Mouse (Mus musculus) heart, embryonic 13.5 days (tissue): ENCODE measurements around the gene Ubap1l. TPM values are rescaled to one million over a fixed set of nuclear protein-coding genes. Genes with fewer than 3 reads are reported as not detected.

Source experiments
- ATAC-seq: fragments of 200-750 bp; cut with Nextera tagmentation; 2 replicates; pipeline ENCODE4 v1.8.0; 2017; ENCODE audit warnings: moderate TSS enrichment; ENCODE audit not compliant: insufficient number of reproducible peaks, low FRiP score, low TSS enrichment; ENCODE audit errors: extremely low read depth
- H3K27ac ChIP-seq: fragments of 300-500 bp; sonication (generic); replicated peaks from 2 replicates; pipeline ENCODE4 v1.5.1; 2015; ENCODE audit warnings: moderate library complexity, mild to moderate bottlenecking, inconsistent platforms
- H3K27me3 ChIP-seq: fragments of 300-500 bp; sonication (generic); replicated peaks from 2 replicates; pipeline ENCODE4 v1.6.1; 2015; ENCODE audit warnings: mild to moderate bottlenecking, inconsistent platforms
- H3K36me3 ChIP-seq: fragments of 300-500 bp; sonication (generic); 2 replicates; pipeline ENCODE4 v1.6.1; 2015; ENCODE audit warnings: mild to moderate bottlenecking, inconsistent platforms
- H3K4me1 ChIP-seq: fragments of 300-500 bp; sonication (generic); 2 replicates; pipeline ENCODE4 v1.6.1; 2015; ENCODE audit warnings: inconsistent platforms
- H3K4me2 ChIP-seq: fragments of 300-500 bp; sonication (generic); 2 replicates; pipeline ENCODE4 v1.6.1; 2015; ENCODE audit warnings: inconsistent platforms, mild to moderate bottlenecking, moderate library complexity
- H3K4me3 ChIP-seq: fragments of 300-500 bp; sonication (generic); 2 replicates; pipeline ENCODE4 v1.5.1; 2015; ENCODE audit warnings: moderate library complexity, mild to moderate bottlenecking, inconsistent platforms
- H3K9ac ChIP-seq: fragments of 300-500 bp; sonication (generic); 2 replicates; pipeline ENCODE4 v1.6.1; 2015; ENCODE audit warnings: inconsistent platforms, mild to moderate bottlenecking, moderate library complexity
- H3K9me3 ChIP-seq: fragments of 300-500 bp; sonication (generic); 2 replicates; pipeline ENCODE4 v1.6.1; 2016; ENCODE audit warnings: inconsistent platforms
- WGBS: fragments of 180-500 bp; shearing (Covaris S2); methylation state at CpG from one replicate; pipeline ENCODE4 v1.1.7; 2015; ENCODE audit warnings: mixed read lengths; 5-methylcytosine and 5-hydroxymethylcytosine counted together
- polyA plus RNA-seq: library from polyadenylated mRNA; unstranded; fragments of >200 nt; fragmentation: Nextera tagmentation; extraction: Ambion mirVana; gene quantifications from 2 replicates; pipeline ENCODE4 v1.2.1, GENCODE M21; 2015

The Ubap1l gene
- polyA plus RNA-seq, 1 experiment from 2014 or later: not detected

DNA sequence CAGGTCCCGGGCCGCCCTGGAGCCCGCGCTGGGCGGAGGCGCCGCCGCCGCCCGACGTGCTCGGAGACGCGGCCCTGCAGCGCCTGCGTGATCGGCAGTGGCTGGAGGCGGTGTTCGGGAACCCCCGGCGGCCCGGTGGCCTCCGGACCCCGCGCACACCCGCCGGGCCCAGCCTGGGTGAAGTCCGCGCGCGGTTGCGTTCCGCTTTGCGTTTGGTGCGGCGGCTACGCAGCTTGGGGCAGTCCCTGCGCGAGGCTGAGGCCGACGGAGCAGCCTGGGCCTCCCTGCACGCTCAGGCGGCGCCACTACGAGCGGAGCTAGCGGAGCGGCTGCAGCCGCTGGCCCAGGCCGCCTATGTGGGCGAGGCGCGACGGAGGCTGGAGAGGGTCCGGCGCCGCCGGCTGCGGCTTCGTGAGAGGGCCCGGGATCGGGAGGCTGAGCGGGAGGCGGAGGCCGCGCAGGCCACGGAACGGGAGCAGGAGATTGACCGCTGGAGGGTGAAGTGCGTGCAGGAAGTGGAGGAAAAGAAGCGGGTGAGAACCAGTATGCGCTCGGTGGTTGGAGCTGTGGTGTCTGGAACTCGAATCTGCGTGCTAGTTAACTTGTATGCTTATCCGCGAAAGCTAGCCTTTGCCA is 14.2 kb upstream of the Ubap1l start:
- Histone ChIP-seq H3K36me3 (no peaks in the 10 kb centered on the region), H3K9ac (peak overlapping the region; percentile 96), H3K4me1 (peaks cover 35% of the 10 kb centered on the region), H3K27me3 (0 out of 2 replicates have a peak, but pooled peaks cover 3% of the 10 kb centered on the region), H3K4me3 (peak overlapping the region; percentile 99), H3K9me3 (peaks cover 6% of the 10 kb centered on the region), H3K27ac (peak overlapping the region; percentile 97), H3K4me2 (peak overlapping the region; percentile 87)
- under 1% methylated on average over 72 of the region's 77 CpGs for WGBS
- ATAC-seq: peak; percentile 53; the same call in 1 of the 2 replicates

DNA sequence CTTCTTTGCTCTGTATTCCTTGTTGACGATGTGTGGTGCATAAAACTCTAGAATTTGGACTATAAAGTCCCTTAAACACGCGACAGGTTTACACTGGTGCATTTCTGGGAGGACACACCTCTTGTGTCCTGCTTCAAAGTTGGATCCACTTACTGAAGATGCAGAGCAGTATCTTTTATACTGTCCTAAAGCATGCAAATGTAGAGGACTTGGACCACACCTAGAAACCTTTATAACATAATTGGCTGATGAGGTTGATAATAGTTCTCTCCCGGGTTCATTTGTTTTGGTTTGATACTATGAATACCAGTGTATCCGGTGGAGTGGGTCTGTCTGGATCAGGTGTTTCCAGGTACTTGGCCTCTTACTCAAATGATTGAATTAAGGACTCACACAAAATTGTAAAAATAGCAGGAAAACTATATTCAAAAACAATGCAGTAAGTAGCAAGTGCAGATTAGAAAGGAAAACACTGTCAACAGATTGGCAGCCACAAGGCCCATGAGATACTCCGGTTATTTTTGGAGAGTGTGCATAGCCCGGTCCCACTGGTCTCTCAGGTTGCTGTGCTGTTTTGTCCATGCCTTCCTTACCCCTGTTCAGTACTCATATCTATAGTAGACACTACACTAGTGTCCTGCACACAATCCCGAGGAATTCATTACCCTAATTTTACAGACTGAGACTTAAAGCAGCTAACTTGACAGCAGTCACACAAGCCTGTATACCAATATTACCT is 13.6 kb upstream of the Ubap1l start:
- H3K4me3 ChIP-seq: peak overlapping the region; percentile 99
- H3K9ac ChIP-seq: peak overlapping the region; percentile 96
- H3K9me3 ChIP-seq: peaks cover 6% of the 10 kb centered on the region
- H3K27me3 ChIP-seq: 0 out of 2 replicates have a peak, but pooled peaks cover 3% of the 10 kb centered on the region
- H3K27ac ChIP-seq: peak overlapping the region; percentile 97
- H3K36me3 ChIP-seq: no peaks in the 10 kb centered on the region
- H3K4me2 ChIP-seq: peak overlapping the region; percentile 87
- H3K4me1 ChIP-seq: peaks cover 35% of the 10 kb centered on the region
- 21% methylated on average over 8 of the region's 8 CpGs for WGBS
- no peak for ATAC-seq

DNA sequence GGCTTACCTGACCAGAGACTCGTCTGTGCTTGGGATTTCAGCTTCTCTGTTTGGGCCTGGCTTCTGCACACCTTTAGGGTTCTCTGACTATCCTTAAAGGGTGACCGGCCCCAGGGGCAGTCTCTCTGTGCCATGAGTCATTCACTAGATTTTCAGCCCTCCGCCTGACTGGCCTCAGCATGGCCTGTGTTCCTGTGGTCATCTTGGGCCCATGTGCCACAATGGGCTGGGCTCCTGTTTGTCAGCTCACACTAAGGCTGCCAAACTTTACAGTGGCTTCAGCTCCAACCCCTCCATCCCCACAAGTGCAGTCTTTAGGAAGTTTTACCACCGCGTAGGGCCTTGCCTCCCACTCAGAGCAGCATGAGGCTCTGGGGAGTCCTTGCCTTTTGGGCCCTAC is 7.6 kb upstream of the Ubap1l start:
- H3K36me3 ChIP-seq: peaks cover 42% of the 10 kb centered on the region
- H3K4me2 ChIP-seq: no peak overlapping the region
- H3K9ac ChIP-seq: peak overlapping the region; percentile 19; the same call in 1 of the 2 replicates
- WGBS: 81% methylated on average over 5 of the region's 5 CpGs
- no peaks in the 10 kb centered on the region for H3K9me3 ChIP-seq
- H3K27ac ChIP-seq: no peak overlapping the region
- ATAC-seq: no peak
- H3K27me3 ChIP-seq: no peaks in the 10 kb centered on the region
- H3K4me1 ChIP-seq: peaks cover 22% of the 10 kb centered on the region
- no peak overlapping the region for H3K4me3 ChIP-seq

DNA sequence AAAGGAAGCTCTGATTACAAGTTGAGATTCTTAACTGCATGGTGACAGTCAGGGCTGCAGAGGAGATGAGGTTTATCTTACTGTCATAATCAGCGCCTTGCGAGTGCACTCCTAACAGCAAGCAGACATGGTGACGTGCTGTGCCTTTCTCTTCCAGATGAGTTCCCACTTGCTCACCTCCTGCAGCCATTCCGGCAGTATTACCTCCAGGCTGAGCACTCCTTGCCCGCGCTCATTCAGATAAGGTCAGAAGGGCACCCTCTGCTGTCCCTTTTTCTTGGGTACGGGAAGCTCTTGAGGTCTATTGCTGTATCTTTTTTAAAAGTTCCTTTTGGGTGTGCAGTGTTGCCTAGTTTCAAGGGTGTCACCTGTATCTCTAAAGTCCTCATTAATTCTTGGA is 4.3 kb upstream of the Ubap1l start:
- no peaks in the 10 kb centered on the region for H3K27me3 ChIP-seq
- no peak overlapping the region for H3K9ac ChIP-seq
- no peaks in the 10 kb centered on the region for H3K9me3 ChIP-seq
- H3K4me1 ChIP-seq: peaks cover 12% of the 10 kb centered on the region
- no peak overlapping the region for H3K4me3 ChIP-seq
- no peak overlapping the region for H3K27ac ChIP-seq
- no peak overlapping the region for H3K4me2 ChIP-seq
- ATAC-seq: no peak
- peaks cover 72% of the 10 kb centered on the region for H3K36me3 ChIP-seq
- 77% methylated on average over 7 of the region's 7 CpGs for WGBS

DNA sequence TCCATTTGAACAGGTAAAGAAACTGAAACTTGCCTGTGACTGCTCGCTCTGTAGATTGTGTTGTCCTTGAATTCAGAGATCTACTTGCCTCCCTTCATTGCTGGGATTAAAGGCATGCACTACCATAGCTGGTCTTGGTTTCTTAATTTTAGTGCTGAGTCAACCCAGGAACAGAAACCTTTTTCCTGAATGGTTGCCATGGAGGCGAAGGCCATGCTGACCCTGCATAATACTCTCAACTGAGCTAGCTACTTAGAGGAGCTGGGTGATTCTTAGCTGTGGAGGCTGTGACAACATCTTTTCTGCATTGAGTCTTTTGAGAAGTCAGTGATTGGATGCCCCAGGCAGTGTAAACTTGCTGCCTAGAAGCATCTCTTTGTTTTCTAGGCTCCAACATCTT is 3.9 kb upstream of the Ubap1l start:
- ATAC-seq: no peak
- Histone ChIP-seq H3K4me3 (no peak overlapping the region), H3K9ac (no peak overlapping the region), H3K27ac (no peak overlapping the region), H3K4me2 (no peak overlapping the region), H3K36me3 (peaks cover 76% of the 10 kb centered on the region), H3K27me3 (no peaks in the 10 kb centered on the region), H3K9me3 (no peaks in the 10 kb centered on the region), H3K4me1 (peaks cover 12% of the 10 kb centered on the region)
- WGBS: 95% methylated on average over 2 of the region's 2 CpGs

DNA sequence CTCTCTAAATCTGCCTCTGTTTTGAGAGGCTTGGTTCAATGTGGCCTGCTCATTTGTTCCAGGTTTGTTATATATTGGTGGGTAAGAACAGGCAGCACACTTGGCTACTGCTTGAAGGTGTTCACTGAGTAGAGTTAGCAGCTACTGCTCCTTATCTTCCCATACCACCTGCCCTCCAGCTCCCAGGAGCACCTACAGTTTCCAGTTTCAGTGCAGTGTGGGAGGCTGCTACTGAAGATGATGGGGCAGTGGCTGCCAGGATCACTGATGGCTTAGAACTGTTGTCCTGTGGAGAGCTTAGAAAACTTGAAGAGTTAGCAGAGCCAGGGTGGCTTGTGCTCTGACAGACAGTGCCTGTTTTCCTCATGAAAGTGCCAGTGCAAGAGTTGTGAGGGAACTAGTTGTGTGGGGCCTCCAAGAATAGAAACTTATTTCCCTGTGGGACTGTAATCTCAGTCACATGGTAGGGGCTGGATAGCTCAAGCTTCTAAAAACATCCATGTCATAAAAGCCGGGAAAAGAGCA is 1.8 kb upstream of the Ubap1l start:
- Histone ChIP-seq H3K27ac (peak overlapping the region; percentile 83), H3K4me3 (no peak overlapping the region), H3K27me3 (no peaks in the 10 kb centered on the region), H3K4me2 (0 out of 2 replicates have a peak overlapping the region, but pooled peaks have one; percentile 9), H3K9ac (peak overlapping the region; percentile 52), H3K4me1 (peaks cover 22% of the 10 kb centered on the region), H3K36me3 (peaks cover 83% of the 10 kb centered on the region), H3K9me3 (no peaks in the 10 kb centered on the region)
- WGBS: 48% methylated on average over 1 of the region's 1 CpGs
- no peak for ATAC-seq

DNA sequence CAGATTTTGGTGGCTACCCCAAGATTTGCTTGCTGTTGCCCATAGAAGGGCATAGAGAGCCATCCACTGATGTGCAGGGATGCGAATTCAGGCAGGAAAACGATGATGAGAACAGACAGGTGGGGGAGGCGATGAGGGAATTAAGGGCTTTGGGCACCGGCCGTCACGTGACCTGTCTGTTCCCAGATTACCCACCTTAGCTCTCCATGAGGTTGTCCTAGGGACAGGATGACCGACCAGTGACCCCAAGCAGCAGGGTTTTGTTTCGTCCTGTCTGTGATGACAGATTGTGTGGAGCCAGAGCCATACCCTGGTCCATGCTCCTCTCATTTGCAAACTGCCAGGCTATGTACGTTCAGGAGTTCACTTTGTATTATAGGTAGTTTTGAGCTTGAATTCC is 2.8 kb downstream of the Ubap1l start:
- 0 out of 2 replicates have a peak overlapping the region, but pooled peaks have one; percentile 20 for H3K27ac ChIP-seq
- H3K4me3 ChIP-seq: no peak overlapping the region
- H3K36me3 ChIP-seq: peaks cover 57% of the 10 kb centered on the region
- ATAC-seq: no peak
- peak overlapping the region; percentile 10; the same call in 1 of the 2 replicates for H3K4me2 ChIP-seq
- peaks cover 24% of the 10 kb centered on the region for H3K4me1 ChIP-seq
- H3K9ac ChIP-seq: no peak overlapping the region
- no peaks in the 10 kb centered on the region for H3K27me3 ChIP-seq
- WGBS: 43% methylated on average over 9 of the region's 9 CpGs
- no peaks in the 10 kb centered on the region for H3K9me3 ChIP-seq

DNA sequence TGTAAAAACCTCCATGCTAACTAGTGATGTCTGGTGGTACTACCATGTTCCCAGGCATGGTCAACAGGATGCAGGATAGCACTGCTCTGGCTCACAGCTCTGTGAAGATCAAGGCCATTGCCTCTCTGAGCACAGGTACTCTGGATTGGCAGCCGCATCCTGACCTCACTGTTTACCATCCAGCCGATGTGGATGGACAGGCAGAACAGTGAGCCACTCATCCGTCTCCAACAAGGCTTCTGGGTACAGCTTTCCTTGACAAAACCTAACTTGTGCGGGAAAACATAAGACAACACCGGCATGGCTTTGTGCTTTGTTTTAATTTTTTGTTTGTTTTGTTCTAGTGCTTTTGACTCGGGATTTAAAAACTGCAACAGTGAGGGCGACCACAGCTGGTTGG is 4.9 kb downstream of the Ubap1l start:
- Histone ChIP-seq H3K36me3 (peaks cover 40% of the 10 kb centered on the region), H3K9ac (no peak overlapping the region)
- 86% methylated on average over 7 of the region's 7 CpGs for WGBS

DNA sequence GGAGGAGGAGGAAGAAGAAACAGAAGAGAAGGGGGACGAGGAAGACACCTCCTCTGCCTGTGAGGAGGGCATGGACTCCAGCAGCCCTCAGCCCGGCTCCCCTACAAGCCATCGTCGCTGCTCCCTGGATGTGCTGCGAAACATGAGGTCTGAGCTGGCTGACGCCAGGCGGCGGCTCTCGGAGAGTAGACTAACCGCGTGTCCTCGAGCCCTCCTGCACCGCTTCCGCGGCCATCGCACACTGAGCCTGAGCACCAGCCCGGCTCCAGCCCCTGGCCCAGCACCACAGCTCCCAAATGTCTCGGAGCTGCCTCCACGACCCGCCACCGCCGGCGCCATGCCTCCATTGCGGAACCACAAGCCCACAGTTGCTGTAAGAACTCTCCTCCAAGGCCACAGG is 10.9 kb downstream of the Ubap1l start:
- Histone ChIP-seq H3K36me3 (peaks cover 14% of the 10 kb centered on the region), H3K27me3 (no peaks in the 10 kb centered on the region), H3K27ac (no peak overlapping the region), H3K9ac (no peak overlapping the region), H3K4me3 (no peak overlapping the region), H3K9me3 (no peaks in the 10 kb centered on the region), H3K4me2 (no peak overlapping the region), H3K4me1 (peaks cover 9% of the 10 kb centered on the region)
- 69% methylated on average over 24 of the region's 24 CpGs for WGBS
- no peak; the same call in 1 of the 2 replicates for ATAC-seq

More for the DNA sequence above, 4.9 kb downstream of the Ubap1l start:
- Histone ChIP-seq H3K27ac (no peak overlapping the region), H3K27me3 (no peaks in the 10 kb centered on the region), H3K4me1 (peaks cover 15% of the 10 kb centered on the region), H3K4me2 (no peak overlapping the region), H3K9me3 (no peaks in the 10 kb centered on the region), H3K4me3 (no peak overlapping the region)
- ATAC-seq: no peak

DNA sequence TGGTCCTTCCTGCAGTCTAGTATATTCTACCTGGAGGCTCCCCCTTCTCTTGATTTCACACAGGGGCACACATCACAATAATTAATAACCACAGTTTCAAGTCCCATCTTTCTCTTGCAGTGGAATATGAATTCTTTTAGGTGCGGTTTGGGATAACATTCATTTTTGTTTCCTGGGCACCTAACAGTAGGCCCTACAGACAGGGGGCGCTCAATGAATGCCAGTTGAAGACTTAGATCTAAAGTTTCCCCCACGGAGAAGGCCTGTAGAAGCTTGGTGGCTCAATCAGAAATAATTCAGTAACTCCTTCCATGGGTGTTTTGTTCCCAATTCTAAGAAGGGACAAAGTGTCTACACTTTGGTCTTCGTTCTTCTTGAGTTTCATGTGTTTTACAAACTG is 11.6 kb downstream of the Ubap1l start:
- Histone ChIP-seq H3K4me1 (peaks cover 9% of the 10 kb centered on the region), H3K4me2 (no peak overlapping the region), H3K27ac (no peak overlapping the region), H3K27me3 (no peaks in the 10 kb centered on the region), H3K4me3 (no peak overlapping the region), H3K9me3 (no peaks in the 10 kb centered on the region), H3K36me3 (peaks cover 21% of the 10 kb centered on the region), H3K9ac (no peak overlapping the region)
- WGBS: 64% methylated on average over 4 of the region's 4 CpGs
- ATAC-seq: no peak

DNA sequence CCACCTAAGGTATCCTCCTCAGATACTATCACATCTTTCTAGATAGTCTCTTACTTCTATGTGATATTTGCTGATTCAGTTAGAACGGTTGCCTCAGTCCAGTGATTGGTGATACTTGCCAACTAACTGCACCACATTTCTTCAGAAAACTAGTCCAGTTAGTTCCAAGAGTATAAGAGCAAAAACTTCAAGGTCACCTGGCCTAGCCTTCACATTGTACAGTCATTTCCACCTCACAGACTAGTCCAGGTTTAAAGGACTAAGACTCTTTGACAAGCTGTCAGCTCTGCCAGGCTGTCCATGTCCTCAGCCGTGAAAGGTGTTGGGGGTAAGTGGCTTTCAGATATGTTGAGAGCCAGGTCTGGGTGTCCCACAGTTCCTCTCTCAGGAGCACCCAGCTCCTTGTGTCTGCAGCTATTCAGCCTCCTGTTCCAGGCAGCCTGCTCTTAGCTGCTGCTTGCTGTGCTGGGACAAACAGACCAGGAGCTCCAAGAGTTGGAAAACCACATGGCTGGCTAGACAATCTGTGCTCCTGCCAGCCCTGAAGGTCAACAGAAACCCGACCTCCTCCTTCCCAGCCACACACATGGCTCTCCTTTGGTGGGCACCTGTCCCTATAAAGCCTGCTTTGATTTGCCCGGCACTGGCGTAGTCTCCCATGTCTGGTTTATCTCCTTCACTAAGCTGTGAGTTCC is 13.8 kb downstream of the Ubap1l start:
- H3K9ac ChIP-seq: no peak overlapping the region
- no peaks in the 10 kb centered on the region for H3K27me3 ChIP-seq
- no peaks in the 10 kb centered on the region for H3K9me3 ChIP-seq
- H3K36me3 ChIP-seq: peaks cover 25% of the 10 kb centered on the region
- WGBS: 64% methylated on average over 5 of the region's 5 CpGs
- H3K4me3 ChIP-seq: no peak overlapping the region
- ATAC-seq: no peak
- H3K4me1 ChIP-seq: peaks cover 9% of the 10 kb centered on the region
- no peak overlapping the region for H3K4me2 ChIP-seq
- no peak overlapping the region for H3K27ac ChIP-seq
